Mouse (Mus musculus): ENCODE measurements around the gene Lrfn3. TPM values are rescaled to one million over a fixed set of nuclear protein-coding genes. Genes with fewer than 3 reads are reported as not detected.
A peak's percentile ranks its signal among the peaks of the same experiment; 100 is the strongest.

Gene Lrfn3
- polyA plus RNA-seq, 1 experiment from 2014 or later, result 1.3 TPM

DNA sequence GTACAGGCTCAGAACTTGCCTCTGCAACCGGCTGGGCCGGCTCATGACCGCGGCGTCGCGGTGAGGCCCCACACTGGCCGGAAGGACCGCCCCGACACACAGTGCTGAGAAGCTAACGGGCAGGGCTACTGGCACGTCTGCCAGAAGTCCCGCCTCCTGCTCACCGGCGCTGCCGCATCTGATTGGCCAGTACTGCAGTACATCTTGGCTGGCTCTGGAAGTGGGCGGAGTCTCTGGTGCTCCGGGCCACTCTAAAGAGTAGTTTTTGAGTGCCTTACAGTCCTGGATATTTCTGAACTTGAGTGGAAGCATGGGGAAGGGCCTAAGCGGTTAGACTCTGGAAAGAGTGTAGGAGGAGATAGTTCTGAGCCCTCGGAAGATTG is 40.3 kb downstream of the Lrfn3 start:
- H3K36me3 ChIP-seq (ENCODE audit: control insufficient read depth, insufficient read depth, low read length), result no peaks in the 10 kb centered on the region
- peak overlapping the region; percentile 89 for H3K4me2 ChIP-seq (ENCODE audit: low read length)
- peak overlapping the region; percentile 93 for H3K9ac ChIP-seq (ENCODE audit: low read length)
- under 1% methylated on average over 20 of the region's 20 CpGs for WGBS
- H3K9me3 ChIP-seq (ENCODE audit: control insufficient read depth, low read length), result no peaks in the 10 kb centered on the region
- H3K27me3 ChIP-seq (ENCODE audit: control insufficient read depth, insufficient read depth, low read length), result no peaks in the 10 kb centered on the region
- peak overlapping the region; percentile 80 to 83 for H3K4me3 ChIP-seq (ENCODE audit: control insufficient read depth in 1 of 2, insufficient read depth in 1 of 2, low read depth in 1 of 2, low read length in 2 of 2)
- peak; percentile 98 for ATAC-seq (ENCODE audit: insufficient number of reproducible peaks, insufficient read depth, low FRiP score, low read depth)
- peak overlapping the region; percentile 88 to 92 for H3K27ac ChIP-seq (replicated peaks in 1 of 2; ENCODE audit: control insufficient read depth in 1 of 2, insufficient read depth in 1 of 2, low read depth in 2 of 2, low read length in 2 of 2)
- H3K4me1 ChIP-seq (ENCODE audit: control insufficient read depth in 2 of 2, insufficient read depth in 2 of 2, low read length in 2 of 2), result peaks cover 6 to 19% of the 10 kb centered on the region in 2 experiments

DNA sequence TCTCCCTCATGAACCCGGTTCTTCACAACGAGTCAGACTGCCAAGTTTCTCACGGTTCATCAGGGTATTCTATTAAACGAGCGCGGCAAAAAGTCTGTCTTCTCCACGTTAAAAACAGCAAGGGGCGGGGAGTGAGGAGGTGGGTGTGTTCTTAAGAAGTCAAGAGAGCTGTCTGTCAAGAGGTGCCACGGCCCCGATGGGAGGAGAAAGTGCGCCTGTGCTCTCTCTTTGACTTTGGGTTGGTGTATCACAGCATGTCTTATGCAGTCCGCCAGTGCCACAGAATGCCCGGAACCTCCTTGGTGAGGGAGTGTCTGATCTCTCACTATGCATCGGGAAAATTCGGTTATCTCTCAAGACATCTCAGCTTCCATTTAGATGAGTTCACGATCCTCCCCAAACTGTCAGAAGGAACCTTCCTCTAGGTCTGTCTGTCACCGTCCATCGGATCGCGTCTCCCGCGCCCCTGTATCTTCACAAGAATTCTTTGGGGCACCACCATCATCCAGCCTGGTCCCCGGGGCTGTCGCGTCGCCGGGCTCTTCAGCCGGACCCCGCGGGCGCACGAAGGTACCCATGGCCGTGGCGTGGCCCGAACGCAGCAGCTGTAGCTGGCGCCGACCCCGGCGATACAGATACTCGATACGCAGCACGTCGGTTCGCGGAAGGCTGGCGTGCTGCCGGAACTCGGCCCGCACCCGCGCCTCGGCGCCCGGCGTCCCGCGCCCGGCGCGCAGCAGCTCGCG is 40.9 kb downstream of the Lrfn3 start, which contains the start of gene E130208F15Rik:
Gene E130208F15Rik, plus strand, starts transcription at position 202 of the 746 bp plus-strand sequence.
- under 1% methylated on average over 63 of the region's 63 CpGs for WGBS
- Histone ChIP-seq H3K9ac (ENCODE audit: low read length) (peak within 1 kb of the TSS; percentile 93), H3K36me3 (ENCODE audit: control insufficient read depth, insufficient read depth, low read length) (no peaks in the 10 kb centered on the region), H3K27me3 (ENCODE audit: control insufficient read depth, insufficient read depth, low read length) (no peaks in the 10 kb centered on the region), H3K9me3 (ENCODE audit: control insufficient read depth, low read length) (no peaks in the 10 kb centered on the region), H3K4me2 (ENCODE audit: low read length) (peak within 1 kb of the TSS; percentile 89), H3K4me3 (ENCODE audit: control insufficient read depth in 1 of 2, insufficient read depth in 1 of 2, low read depth in 1 of 2, low read length in 2 of 2) (peak within 1 kb of the TSS; percentile 80 to 83), H3K4me1 (ENCODE audit: control insufficient read depth in 2 of 2, insufficient read depth in 2 of 2, low read length in 2 of 2) (peaks cover 3 to 14% of the 10 kb centered on the region in 2 experiments; a peak in 3 of 4 replicates), H3K27ac (replicated peaks in 1 of 2; ENCODE audit: control insufficient read depth in 1 of 2, insufficient read depth in 1 of 2, low read depth in 2 of 2, low read length in 2 of 2) (peak within 1 kb of the TSS; percentile 88 to 92)
- peak; percentile 38 for ATAC-seq (ENCODE audit: insufficient number of reproducible peaks, insufficient read depth, low FRiP score, low read depth)

DNA sequence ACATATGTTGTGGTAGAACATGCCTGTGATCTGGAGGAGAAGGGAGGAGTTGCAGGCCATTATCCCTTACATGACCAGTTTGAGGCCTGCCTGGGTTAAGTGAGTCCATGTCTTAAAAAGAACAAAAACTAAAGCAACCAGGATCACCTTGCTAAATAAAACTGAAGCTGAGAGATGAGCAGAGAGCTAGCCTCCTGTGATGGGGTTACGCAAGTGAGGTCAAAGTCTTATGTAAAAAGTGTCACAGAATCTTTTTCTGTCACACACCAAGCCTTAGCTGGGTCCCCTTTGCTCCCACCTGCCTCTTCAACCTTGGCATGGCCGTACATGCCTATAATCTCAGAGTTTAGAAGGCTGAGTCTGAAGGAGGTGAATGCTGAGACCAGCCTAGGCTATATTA is 41.6 kb downstream of the Lrfn3 start:
- 0 out of 4 replicates have a peak overlapping the region, but pooled peaks of 1 of the 2 experiments have one; percentile 92 for H3K27ac ChIP-seq (replicated peaks in 1 of 2; ENCODE audit: control insufficient read depth in 1 of 2, insufficient read depth in 1 of 2, low read depth in 2 of 2, low read length in 2 of 2)
- peaks cover 3 to 14% of the 10 kb centered on the region in 2 experiments; a peak in 3 of 4 replicates for H3K4me1 ChIP-seq (ENCODE audit: control insufficient read depth in 2 of 2, insufficient read depth in 2 of 2, low read length in 2 of 2)
- H3K4me2 ChIP-seq (ENCODE audit: low read length), result peak overlapping the region; percentile 89
- H3K27me3 ChIP-seq (ENCODE audit: control insufficient read depth, insufficient read depth, low read length), result no peaks in the 10 kb centered on the region
- H3K9me3 ChIP-seq (ENCODE audit: control insufficient read depth, low read length), result no peaks in the 10 kb centered on the region
- ATAC-seq (ENCODE audit: insufficient number of reproducible peaks, insufficient read depth, low FRiP score, low read depth), result no peak
- peak overlapping the region; percentile 93 for H3K9ac ChIP-seq (ENCODE audit: low read length)
- WGBS, result 81% methylated on average over 2 of the region's 2 CpGs
- H3K4me3 ChIP-seq (ENCODE audit: control insufficient read depth in 1 of 2, insufficient read depth in 1 of 2, low read depth in 1 of 2, low read length in 2 of 2), result peak overlapping the region in 1 of 2 experiments; percentile 80; a peak in 2 of 4 replicates
- H3K36me3 ChIP-seq (ENCODE audit: control insufficient read depth, insufficient read depth, low read length), result no peaks in the 10 kb centered on the region

DNA sequence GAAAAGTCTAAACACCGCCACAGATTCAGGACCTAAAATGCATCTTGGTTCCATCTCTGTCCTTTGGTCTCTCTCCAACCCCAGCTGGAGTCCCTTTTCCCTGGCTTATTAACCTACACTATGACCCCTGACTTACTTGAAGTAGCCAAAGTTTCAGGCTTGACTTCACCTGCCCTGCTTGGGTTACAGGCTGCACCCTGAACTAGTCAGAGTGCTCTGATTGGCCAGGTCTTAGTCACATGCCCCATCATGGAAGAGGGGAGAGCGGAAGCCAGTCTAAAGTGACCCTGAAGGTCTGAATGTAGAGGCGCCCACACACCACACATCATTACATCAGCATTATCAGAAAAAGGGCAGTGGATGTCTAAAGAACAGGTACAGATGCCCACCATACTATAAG is 44.4 kb downstream of the Lrfn3 start:
- Histone ChIP-seq H3K4me1 (ENCODE audit: control insufficient read depth in 2 of 2, insufficient read depth in 2 of 2, low read length in 2 of 2) (peaks cover 9 to 21% of the 10 kb centered on the region in 2 experiments), H3K27ac (replicated peaks in 1 of 2; ENCODE audit: control insufficient read depth in 1 of 2, insufficient read depth in 1 of 2, low read depth in 2 of 2, low read length in 2 of 2) (no peak overlapping the region), H3K36me3 (ENCODE audit: control insufficient read depth, insufficient read depth, low read length) (0 out of 2 replicates have a peak, but pooled peaks cover under 1% of the 10 kb centered on the region), H3K9me3 (ENCODE audit: control insufficient read depth, low read length) (no peaks in the 10 kb centered on the region), H3K9ac (ENCODE audit: low read length) (no peak overlapping the region), H3K4me2 (ENCODE audit: low read length) (no peak overlapping the region), H3K4me3 (ENCODE audit: control insufficient read depth in 1 of 2, insufficient read depth in 1 of 2, low read depth in 1 of 2, low read length in 2 of 2) (no peak overlapping the region), H3K27me3 (ENCODE audit: control insufficient read depth, insufficient read depth, low read length) (no peaks in the 10 kb centered on the region)
- 81% methylated on average over 3 of the region's 3 CpGs for WGBS
- ATAC-seq (ENCODE audit: insufficient number of reproducible peaks, insufficient read depth, low FRiP score, low read depth), result no peak

DNA sequence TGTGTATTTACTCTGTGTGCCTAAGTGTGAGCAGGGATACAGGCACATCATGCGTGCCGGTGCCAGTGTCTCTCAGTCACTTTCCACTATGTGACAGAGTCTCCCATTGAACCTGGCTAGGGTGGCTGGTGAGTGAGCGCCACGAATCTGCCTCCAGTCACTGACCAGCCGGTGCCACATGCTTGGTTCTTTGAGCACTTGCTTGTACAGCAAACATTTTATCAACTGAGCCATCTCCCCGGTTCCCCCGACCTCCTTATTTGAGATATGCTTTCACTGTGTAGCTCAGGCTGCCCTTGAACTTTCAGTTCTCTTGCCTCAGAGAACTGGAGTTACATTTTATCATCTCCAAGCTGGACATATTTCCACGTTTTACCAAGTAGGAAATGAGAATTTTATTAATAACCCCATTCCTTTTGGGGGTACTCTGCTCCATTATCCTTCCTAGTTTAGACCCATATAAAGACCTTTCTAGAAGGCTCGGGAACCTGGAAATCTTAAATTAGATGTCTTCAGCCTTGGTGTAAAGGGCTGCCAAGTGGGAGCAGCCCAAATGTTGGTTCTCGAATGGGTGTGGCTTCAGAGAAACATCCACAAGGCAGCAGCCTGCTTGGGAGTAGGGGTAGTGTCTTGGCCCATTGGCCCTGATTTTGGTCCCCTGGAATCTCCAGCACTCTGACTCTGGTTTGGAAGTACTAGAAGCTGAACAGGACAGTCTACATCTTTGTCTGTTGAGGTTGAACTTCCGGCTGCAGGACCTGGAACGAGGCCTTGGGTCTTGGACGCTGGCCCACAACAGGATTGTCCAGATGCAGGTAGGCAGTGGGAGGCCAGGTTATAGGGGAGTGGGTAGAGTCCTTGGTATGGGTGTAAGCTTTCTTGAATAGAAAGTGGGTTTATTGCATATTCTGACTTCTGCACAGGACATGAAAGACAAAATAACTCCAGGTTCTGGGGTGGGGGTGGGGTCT is 46.7 kb downstream of the Lrfn3 start:
- ATAC-seq (ENCODE audit: insufficient number of reproducible peaks, insufficient read depth, low FRiP score, low read depth), result no peak
- Histone ChIP-seq H3K27ac (replicated peaks in 1 of 2; ENCODE audit: control insufficient read depth in 1 of 2, insufficient read depth in 1 of 2, low read depth in 2 of 2, low read length in 2 of 2) (no peak overlapping the region), H3K9me3 (ENCODE audit: control insufficient read depth, low read length) (no peaks in the 10 kb centered on the region), H3K4me1 (ENCODE audit: control insufficient read depth in 2 of 2, insufficient read depth in 2 of 2, low read length in 2 of 2) (peaks cover 6 to 8% of the 10 kb centered on the region in 2 experiments; a peak in 3 of 4 replicates), H3K4me2 (ENCODE audit: low read length) (no peak overlapping the region), H3K27me3 (ENCODE audit: control insufficient read depth, insufficient read depth, low read length) (no peaks in the 10 kb centered on the region), H3K9ac (ENCODE audit: low read length) (no peak overlapping the region), H3K36me3 (ENCODE audit: control insufficient read depth, insufficient read depth, low read length) (peaks cover 14% of the 10 kb centered on the region; the same call in 1 of the 2 replicates), H3K4me3 (ENCODE audit: control insufficient read depth in 1 of 2, insufficient read depth in 1 of 2, low read depth in 1 of 2, low read length in 2 of 2) (no peak overlapping the region)
- WGBS, result 75% methylated on average over 13 of the region's 13 CpGs

DNA sequence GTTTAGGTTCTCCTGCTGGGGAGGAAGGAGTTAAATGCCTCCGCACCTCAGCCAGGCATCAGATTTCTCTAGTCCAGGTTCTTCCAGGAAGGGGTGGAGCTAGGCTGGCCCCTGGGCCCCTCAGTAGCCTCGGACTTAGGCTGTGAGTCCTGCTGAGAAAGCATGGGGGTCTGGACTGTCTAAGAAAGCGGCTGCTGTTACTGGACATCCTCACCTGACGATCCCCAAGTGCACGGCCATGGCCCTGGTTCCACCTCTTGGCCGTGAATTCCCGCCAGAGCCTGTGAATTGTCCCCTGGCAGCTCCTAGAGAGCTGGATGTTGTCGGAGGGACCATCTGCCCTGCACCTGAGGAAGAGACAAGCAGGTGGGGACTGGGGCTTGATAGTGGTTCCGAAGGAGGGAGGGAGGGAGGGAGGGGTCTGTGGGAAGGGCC is 47.8 kb downstream of the Lrfn3 start, which contains the start of gene Syne4:
Gene Syne4, plus strand, starts transcription at position 87 of the 435 bp plus-strand sequence.
- no peaks in the 10 kb centered on the region for H3K27me3 ChIP-seq (ENCODE audit: control insufficient read depth, insufficient read depth, low read length)
- peak within 1 kb of the TSS; percentile 67 for H3K9ac ChIP-seq (ENCODE audit: low read length)
- no peaks in the 10 kb centered on the region for H3K9me3 ChIP-seq (ENCODE audit: control insufficient read depth, low read length)
- H3K4me2 ChIP-seq (ENCODE audit: low read length), result peak within 1 kb of the TSS; percentile 59
- H3K4me3 ChIP-seq (ENCODE audit: control insufficient read depth in 1 of 2, insufficient read depth in 1 of 2, low read depth in 1 of 2, low read length in 2 of 2), result peak within 1 kb of the TSS; percentile 26 to 36
- no peak within 1 kb of the TSS for H3K27ac ChIP-seq (replicated peaks in 1 of 2; ENCODE audit: control insufficient read depth in 1 of 2, insufficient read depth in 1 of 2, low read depth in 2 of 2, low read length in 2 of 2)
- 3% methylated on average over 9 of the region's 9 CpGs for WGBS
- H3K36me3 ChIP-seq (ENCODE audit: control insufficient read depth, insufficient read depth, low read length), result peaks cover 14% of the 10 kb centered on the region; the same call in 1 of the 2 replicates
- peaks cover 6 to 10% of the 10 kb centered on the region in 2 experiments; a peak in 3 of 4 replicates for H3K4me1 ChIP-seq (ENCODE audit: control insufficient read depth in 2 of 2, insufficient read depth in 2 of 2, low read length in 2 of 2)
- no peak for ATAC-seq (ENCODE audit: insufficient number of reproducible peaks, insufficient read depth, low FRiP score, low read depth)
